Mouse (Mus musculus) G1E (cell line): ENCODE measurements around the gene BC030867.

ENCODE experiments used
- CTCF ChIP-seq: IDR thresholded peaks from 2 replicates; pipeline ENCODE4 v1.5.1; 2012; ENCODE audit warnings: low read depth, low read length, inconsistent platforms, mixed read lengths
- GATA2 ChIP-seq: IDR thresholded peaks from 2 replicates; pipeline ENCODE4 v1.6.1; 2012; ENCODE audit warnings: low read depth, low read length, inconsistent platforms, borderline replicate concordance
- POLR2AphosphoS5 ChIP-seq: IDR thresholded peaks from 2 replicates; pipeline ENCODE4 v1.6.1; 2012; ENCODE audit warnings: low read depth, low read length, inconsistent platforms; ENCODE audit not compliant: insufficient replicate concordance
- TAL1 ChIP-seq: conservative IDR thresholded peaks from 2 replicates; pipeline ENCODE4 v1.6.1; 2012; ENCODE audit warnings: low read depth, low read length, inconsistent platforms, mixed read lengths

DNA sequence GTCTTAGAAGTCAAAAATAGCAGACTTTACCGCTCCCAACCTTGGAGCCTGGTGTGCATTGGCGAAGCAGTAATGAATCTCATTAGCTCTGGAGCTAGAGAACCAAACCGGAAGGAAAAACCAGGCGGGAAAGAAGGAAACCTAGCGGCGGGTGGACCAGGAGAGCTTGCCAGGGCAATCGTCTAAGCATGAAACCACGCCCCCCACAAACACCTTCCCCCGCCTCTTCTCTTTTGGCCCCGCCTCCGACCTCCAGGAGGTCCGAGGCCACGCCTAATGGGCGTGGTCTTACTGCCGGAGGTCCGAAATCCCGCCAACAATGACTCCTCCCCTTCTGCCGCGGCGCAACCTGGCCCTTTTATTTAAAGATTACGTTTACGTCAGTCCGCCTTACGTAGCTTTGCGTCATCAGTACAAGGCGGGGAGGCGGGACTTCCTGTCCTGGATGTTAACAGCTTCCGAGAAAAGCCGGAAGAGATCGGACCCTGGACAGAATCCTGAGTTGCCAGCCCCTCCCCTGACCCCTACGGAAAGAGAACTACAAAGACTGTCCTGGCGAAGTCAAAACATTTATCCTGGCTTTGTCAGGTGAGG lies 35.9 kb downstream of the BC030867 start, which contains the start of gene Tmub2:
- TF ChIP-seq CTCF, result no peak
- no peak for TF ChIP-seq TAL1
- TF ChIP-seq POLR2AphosphoS5, result no peak
- no peak for TF ChIP-seq GATA2
